28 mouse cellular contexts compared by ENCODE assay signal in the genomic region with DNA sequence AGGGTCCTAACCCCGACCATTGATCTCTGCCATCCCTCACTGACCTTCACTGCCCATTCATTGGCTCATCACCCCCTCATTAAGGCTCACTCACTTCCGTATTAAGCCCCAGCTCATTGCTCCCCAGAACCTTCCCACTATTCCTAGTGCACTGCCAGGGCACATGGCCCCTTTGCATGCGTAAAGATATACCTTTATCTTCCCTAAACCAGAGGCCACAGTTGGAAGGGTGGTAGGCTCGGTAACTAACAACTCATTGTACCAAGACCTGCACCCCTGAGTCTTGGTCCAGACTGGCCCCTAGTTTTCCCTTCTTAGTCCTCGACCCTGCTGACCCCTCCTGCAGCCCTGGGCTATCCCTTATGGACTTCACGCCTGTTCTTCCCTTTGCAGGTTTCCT. TPM values are rescaled to one million over a fixed set of nuclear protein-coding genes. Genes with fewer than 3 reads are reported as not detected.
DNase-seq lines count a peak whose midpoint lies in the region; ATAC-seq and TF ChIP-seq lines count a peak whose summit lies in the region.
"Had no signal": no experiment of that assay in that cellular context is flagged by ENCODE, and none has a peak within 500 bp of the region (broad histone marks: within the 10 kb centered on the region; RNA-seq: fewer than 3 reads in every experiment).

No protein-coding gene starts in this region.

- no peaks in the 10 kb centered on the region for H3K9me3 ChIP-seq in liver, postnatal 0 days (ENCODE audit: low read length)
- no peaks in the 10 kb centered on the region for H3K9me3 ChIP-seq in liver, embryonic 13.5 days (replicated peaks)
- H3K9me3 ChIP-seq in liver, embryonic 16.5 days (replicated peaks; ENCODE audit: control insufficient read depth, low read length) = no peaks in the 10 kb centered on the region
- H3K9me3 ChIP-seq in forebrain, embryonic 11.5 days (ENCODE audit: control insufficient read depth, low read length) = no peaks in the 10 kb centered on the region
- no peaks in the 10 kb centered on the region for H3K9me3 ChIP-seq in kidney, embryonic 16.5 days (ENCODE audit: low read length)
- no peaks in the 10 kb centered on the region for H3K9me3 ChIP-seq in lung, postnatal 0 days (ENCODE audit: low read length)
- H3K9me3 ChIP-seq: embryonic facial prominence, embryonic 10.5 days; embryonic facial prominence, embryonic 13.5 days; G1E; hindbrain, embryonic 12.5 days; hindbrain, embryonic 15.5 days had no signal

- WGBS in liver, postnatal 0 days (ENCODE audit: insufficient replicate concordance) = 60% methylated on average over 6 of the region's 6 CpGs
- 35% methylated on average over 6 of the region's 6 CpGs for WGBS in liver, embryonic 13.5 days (ENCODE audit: insufficient replicate concordance)
- WGBS in liver, embryonic 16.5 days (ENCODE audit: insufficient replicate concordance) = 36% methylated on average over 6 of the region's 6 CpGs
- WGBS in forebrain, embryonic 11.5 days = 80% methylated on average over 6 of the region's 6 CpGs
- WGBS in kidney, embryonic 16.5 days = 71% methylated on average over 6 of the region's 6 CpGs
- 74% methylated on average over 6 of the region's 6 CpGs for WGBS in lung, postnatal 0 days

- H3K4me1 ChIP-seq in liver, postnatal 0 days (ENCODE audit: insufficient read depth) = peaks cover 14% of the 10 kb centered on the region
- H3K4me1 ChIP-seq in liver, embryonic 13.5 days (replicated peaks) = peaks cover 46% of the 10 kb centered on the region
- H3K4me1 ChIP-seq in liver, embryonic 16.5 days (ENCODE audit: control insufficient read depth, low read depth, low read length) = peaks cover 18% of the 10 kb centered on the region
- H3K4me1 ChIP-seq in forebrain, embryonic 11.5 days (replicated peaks; ENCODE audit: control insufficient read depth, insufficient read depth, low read length) = peaks cover 3% of the 10 kb centered on the region; the same call in 1 of the 2 replicates
- peaks cover 5% of the 10 kb centered on the region for H3K4me1 ChIP-seq in kidney, embryonic 16.5 days (ENCODE audit: insufficient read depth, low read length)
- no peaks in the 10 kb centered on the region for H3K4me1 ChIP-seq in lung, postnatal 0 days (ENCODE audit: insufficient read depth, low read depth, low read length)

- DNase-seq in liver = peak; percentile 31
- no peak for DNase-seq in liver, postnatal 0 days
- no peak for DNase-seq in liver, embryonic 13.5 days
- DNase-seq in forebrain, embryonic 11.5 days (ENCODE audit: low spot score) = no peak
- DNase-seq in lung, postnatal 0 days (ENCODE audit: low spot score) = no peak
- DNase-seq: adrenal gland, postnatal 10 days; adrenal gland, postnatal 36 days; B cell, adult 2 months; cerebellum, adult 8-10 months; cerebellum, postnatal 10 days; cerebellum, postnatal 36 days; embryo, embryonic 11 days; forebrain, postnatal 0 days; gastrocnemius, adult 2 months; gastrocnemius, postnatal 14 days; heart, adult 11 months had no signal

- H3K36me3 ChIP-seq in liver, postnatal 0 days (replicated peaks; ENCODE audit: insufficient read depth, low read length) = 0 out of 2 replicates have a peak, but pooled peaks cover 2% of the 10 kb centered on the region
- no peaks in the 10 kb centered on the region for H3K36me3 ChIP-seq in liver, embryonic 13.5 days
- no peaks in the 10 kb centered on the region for H3K36me3 ChIP-seq in liver, embryonic 16.5 days (ENCODE audit: control insufficient read depth, insufficient read depth)
- no peaks in the 10 kb centered on the region for H3K36me3 ChIP-seq in forebrain, embryonic 11.5 days (ENCODE audit: control insufficient read depth, insufficient read depth, low read length)
- H3K36me3 ChIP-seq in kidney, embryonic 16.5 days (ENCODE audit: insufficient read depth, low read length) = no peaks in the 10 kb centered on the region
- no peaks in the 10 kb centered on the region for H3K36me3 ChIP-seq in lung, postnatal 0 days (ENCODE audit: insufficient read depth, low read length)
- H3K36me3 ChIP-seq: embryonic facial prominence, embryonic 10.5 days; embryonic facial prominence, embryonic 13.5 days; hindbrain, embryonic 12.5 days; hindbrain, embryonic 15.5 days had no signal

- H3K9ac ChIP-seq in liver, postnatal 0 days (replicated peaks) = no peak overlapping the region
- 0 out of 2 replicates have a peak overlapping the region, but pooled peaks have one; percentile 41 for H3K9ac ChIP-seq in liver, embryonic 13.5 days
- no peak overlapping the region for H3K9ac ChIP-seq in liver, embryonic 16.5 days (ENCODE audit: low read depth, low read length)
- no peak overlapping the region for H3K9ac ChIP-seq in forebrain, embryonic 11.5 days (ENCODE audit: low read length)
- no peak overlapping the region for H3K9ac ChIP-seq in kidney, embryonic 16.5 days (replicated peaks; ENCODE audit: low read length)
- H3K9ac ChIP-seq in lung, postnatal 0 days (replicated peaks; ENCODE audit: low read depth) = no peak overlapping the region
- H3K9ac ChIP-seq: embryonic facial prominence, embryonic 13.5 days; forebrain, postnatal 0 days; hindbrain, embryonic 12.5 days; hindbrain, embryonic 15.5 days had no signal

- no peak for ATAC-seq in liver, postnatal 0 days
- ATAC-seq in liver, embryonic 13.5 days (ENCODE audit: low read depth) = peak; percentile 64
- 0 out of 2 replicates have a peak, but pooled peaks have one; percentile 12 for ATAC-seq in liver, embryonic 16.5 days (ENCODE audit: low read depth)
- no peak for ATAC-seq in forebrain, embryonic 11.5 days (replicated peaks; ENCODE audit: low FRiP score)
- ATAC-seq in kidney, embryonic 16.5 days (ENCODE audit: low FRiP score, low TSS enrichment) = no peak
- no peak for ATAC-seq in lung, postnatal 0 days
- ATAC-seq: forebrain, postnatal 0 days; Patski had no signal

- TF ChIP-seq EP300 in liver, postnatal 0 days (IDR thresholded peaks at IDR 0.05; ENCODE audit: low read depth) = no peak
- no peak for TF ChIP-seq EP300 in lung, postnatal 0 days (IDR thresholded peaks at IDR 0.05)

- no peak overlapping the region for H3K4me3 ChIP-seq in liver, postnatal 0 days (ENCODE audit: low read depth, low read length)
- no peak overlapping the region for H3K4me3 ChIP-seq in liver, embryonic 13.5 days (replicated peaks)
- no peak overlapping the region for H3K4me3 ChIP-seq in liver, embryonic 16.5 days (ENCODE audit: low read depth, low read length)
- H3K4me3 ChIP-seq in forebrain, embryonic 11.5 days (ENCODE audit: low read depth, low read length) = no peak overlapping the region
- H3K4me3 ChIP-seq in kidney, embryonic 16.5 days (ENCODE audit: low read length) = no peak overlapping the region
- no peak overlapping the region for H3K4me3 ChIP-seq in lung, postnatal 0 days (ENCODE audit: low read depth, low read length)
- H3K4me3 ChIP-seq: embryonic facial prominence, embryonic 10.5 days; embryonic facial prominence, embryonic 13.5 days; erythroblast, embryonic 14.5 days; gastrocnemius, adult 2 months; hindbrain, embryonic 12.5 days; hindbrain, embryonic 15.5 days had no signal

- no peak overlapping the region for H3K27ac ChIP-seq in liver, postnatal 0 days (ENCODE audit: low read depth)
- peak overlapping the region; percentile 27; the same call in 1 of the 2 replicates for H3K27ac ChIP-seq in liver, embryonic 13.5 days
- H3K27ac ChIP-seq in liver, embryonic 16.5 days (ENCODE audit: low read length) = no peak overlapping the region
- H3K27ac ChIP-seq in forebrain, embryonic 11.5 days (ENCODE audit: low read depth, low read length) = no peak overlapping the region
- no peak overlapping the region for H3K27ac ChIP-seq in kidney, embryonic 16.5 days (ENCODE audit: low read length)
- no peak overlapping the region for H3K27ac ChIP-seq in lung, postnatal 0 days (ENCODE audit: low read length)
- H3K27ac ChIP-seq: embryonic facial prominence, embryonic 10.5 days; embryonic facial prominence, embryonic 13.5 days; gastrocnemius, adult 2 months; hindbrain, embryonic 12.5 days; hindbrain, embryonic 15.5 days had no signal

- H3K27me3 ChIP-seq in liver, postnatal 0 days (ENCODE audit: insufficient read depth, low read length) = no peaks in the 10 kb centered on the region
- no peaks in the 10 kb centered on the region for H3K27me3 ChIP-seq in liver, embryonic 13.5 days
- no peaks in the 10 kb centered on the region for H3K27me3 ChIP-seq in liver, embryonic 16.5 days (ENCODE audit: control insufficient read depth, insufficient read depth, low read depth, low read length)
- no peaks in the 10 kb centered on the region; the same call in 1 of the 2 replicates for H3K27me3 ChIP-seq in forebrain, embryonic 11.5 days (ENCODE audit: control insufficient read depth, insufficient read depth, low read length)
- peaks cover 4% of the 10 kb centered on the region; the same call in 1 of the 2 replicates for H3K27me3 ChIP-seq in kidney, embryonic 16.5 days (ENCODE audit: insufficient read depth, low read length)
- H3K27me3 ChIP-seq in lung, postnatal 0 days (replicated peaks; ENCODE audit: insufficient read depth, low read length) = no peaks in the 10 kb centered on the region
- H3K27me3 ChIP-seq: CH12.LX, Patski had no signal

- TF ChIP-seq CTCF in liver, postnatal 0 days (IDR thresholded peaks at IDR 0.05; ENCODE audit: low read depth) = no peak
- TF ChIP-seq CTCF in lung, postnatal 0 days (IDR thresholded peaks at IDR 0.05) = no peak

- H3K4me2 ChIP-seq in liver, postnatal 0 days (ENCODE audit: low read depth, low read length) = no peak overlapping the region
- H3K4me2 ChIP-seq in liver, embryonic 13.5 days = peak overlapping the region; percentile 29
- no peak overlapping the region for H3K4me2 ChIP-seq in liver, embryonic 16.5 days (ENCODE audit: low read depth, low read length)
- no peak overlapping the region for H3K4me2 ChIP-seq in forebrain, embryonic 11.5 days (ENCODE audit: low read depth, low read length, severe bottlenecking)
- H3K4me2 ChIP-seq in kidney, embryonic 16.5 days (replicated peaks; ENCODE audit: low read depth, low read length) = no peak overlapping the region
- H3K4me2 ChIP-seq in lung, postnatal 0 days (replicated peaks; ENCODE audit: low read depth, low read length) = no peak overlapping the region
- H3K4me2 ChIP-seq: embryonic facial prominence, embryonic 13.5 days; heart, embryonic 11.5 days; hindbrain, embryonic 12.5 days; hindbrain, embryonic 15.5 days had no signal

RNA-seq across cellular contexts. Expression of gene Mybpc3, which starts 4.1 kb away (rescaled TPM):
- polyA plus RNA-seq in liver, postnatal 0 days (2015; fragmentation: Nextera tagmentation; extraction: Ambion mirVana) = 0.04 TPM in 2 replicates
- polyA plus RNA-seq in liver, embryonic 13.5 days (2015; fragmentation: Nextera tagmentation; extraction: Ambion mirVana) = 0.14 and 0.95 TPM in 2 replicates
- 0.07 and 0.08 TPM in 2 replicates for polyA plus RNA-seq in liver, embryonic 16.5 days (2015; fragmentation: Nextera tagmentation; extraction: Ambion mirVana)
- polyA plus RNA-seq in forebrain, embryonic 11.5 days (2014; fragmentation: Nextera tagmentation; extraction: Ambion mirVana) = not detected in 2 replicates
- polyA plus RNA-seq in kidney, embryonic 16.5 days (2015; fragmentation: Nextera tagmentation; extraction: Ambion mirVana) = 0.30 and 0.44 TPM in 2 replicates
- polyA plus RNA-seq in lung, postnatal 0 days (2015; fragmentation: Nextera tagmentation; extraction: Ambion mirVana) = 4.7 and 6.5 TPM in 2 replicates
- polyA plus RNA-seq: erythroblast, embryonic 14.5 days; forebrain, embryonic 14.5 days; G1E; hindbrain, embryonic 15.5 days; Patski had no signal

RNA-seq across cellular contexts. Expression of gene Spi1, which starts 31.7 kb away (rescaled TPM):
- 31.7 and 35.5 TPM in 2 replicates for polyA plus RNA-seq in liver, postnatal 0 days (2015; fragmentation: Nextera tagmentation; extraction: Ambion mirVana)
- 14.1 and 15.1 TPM in 2 replicates for polyA plus RNA-seq in liver, embryonic 13.5 days (2015; fragmentation: Nextera tagmentation; extraction: Ambion mirVana)
- 16.6 and 18.2 TPM in 2 replicates for polyA plus RNA-seq in liver, embryonic 16.5 days (2015; fragmentation: Nextera tagmentation; extraction: Ambion mirVana)
- polyA plus RNA-seq in forebrain, embryonic 11.5 days (2014; fragmentation: Nextera tagmentation; extraction: Ambion mirVana) = 2.2 and 4.9 TPM in 2 replicates
- 3.3 and 4.2 TPM in 2 replicates for polyA plus RNA-seq in kidney, embryonic 16.5 days (2015; fragmentation: Nextera tagmentation; extraction: Ambion mirVana)
- 23.9 and 24.2 TPM in 2 replicates for polyA plus RNA-seq in lung, postnatal 0 days (2015; fragmentation: Nextera tagmentation; extraction: Ambion mirVana)

RNA-seq across cellular contexts. Expression of gene Slc39a13, which starts 43.6 kb away (rescaled TPM):
- 7.2 TPM in 2 replicates for polyA plus RNA-seq in liver, postnatal 0 days (2015; fragmentation: Nextera tagmentation; extraction: Ambion mirVana)
- 10.6 and 10.9 TPM in 2 replicates for polyA plus RNA-seq in liver, embryonic 13.5 days (2015; fragmentation: Nextera tagmentation; extraction: Ambion mirVana)
- polyA plus RNA-seq in liver, embryonic 16.5 days (2015; fragmentation: Nextera tagmentation; extraction: Ambion mirVana) = 10.4 and 12.2 TPM in 2 replicates
- polyA plus RNA-seq in forebrain, embryonic 11.5 days (2014; fragmentation: Nextera tagmentation; extraction: Ambion mirVana) = 23.3 and 23.6 TPM in 2 replicates
- polyA plus RNA-seq in kidney, embryonic 16.5 days (2015; fragmentation: Nextera tagmentation; extraction: Ambion mirVana) = 44.6 and 57.9 TPM in 2 replicates
- polyA plus RNA-seq in lung, postnatal 0 days (2015; fragmentation: Nextera tagmentation; extraction: Ambion mirVana) = 32.6 and 34.4 TPM in 2 replicates

Comparison
In these comparisons a context has a peak if more than half of its experiments do, and no peak if none do; other contexts are left out.
1. ATAC-seq: peak in liver, embryonic 13.5 days (single experiment) and liver, embryonic 16.5 days (single experiment); none in liver, postnatal 0 days (single experiment), forebrain, embryonic 11.5 days (single experiment), kidney, embryonic 16.5 days (single experiment) and lung, postnatal 0 days (single experiment).